Mouse (Mus musculus): ENCODE data around the gene Bco2. TPM values are rescaled to one million over a fixed set of nuclear protein-coding genes. Genes with fewer than 3 reads are reported as not detected.
A peak's percentile ranks its signal among the peaks of the same experiment; 100 is the strongest.

Bco2 gene
- polyA plus RNA-seq (2015; fragmentation: Nextera tagmentation; extraction: Ambion mirVana), result 0.13 and 0.25 TPM in 2 replicates

DNA sequence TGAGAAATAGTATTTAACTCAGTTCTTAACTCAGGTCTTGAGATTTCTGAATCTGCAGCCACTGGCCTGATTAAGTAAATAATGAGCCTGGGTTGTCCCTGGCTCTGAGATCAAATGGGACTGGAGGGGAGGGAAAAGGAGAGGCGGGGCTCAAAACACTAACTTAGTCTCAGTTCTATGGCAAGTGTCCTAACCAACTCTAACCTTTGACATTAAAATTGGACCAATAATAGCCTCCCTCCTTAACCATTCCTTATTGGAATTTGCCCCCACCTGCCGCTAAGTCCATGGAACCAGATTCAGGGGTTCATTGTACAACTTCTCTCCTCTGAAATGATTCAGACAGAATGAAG, at the start of gene Bco2:
Bco2 (minus strand) TSS at position 88 of the 353 bp plus-strand sequence.
- 0 out of 2 replicates have a peak, but pooled peaks cover 2% of the 10 kb centered on the region for H3K4me1 ChIP-seq (replicated peaks)
- no peak within 1 kb of the TSS for H3K4me3 ChIP-seq
- no peak within 1 kb of the TSS for H3K9ac ChIP-seq
- H3K4me2 ChIP-seq, result peak within 1 kb of the TSS; percentile 36; the same call in 1 of the 2 replicates
- no peaks in the 10 kb centered on the region for H3K36me3 ChIP-seq
- no peaks in the 10 kb centered on the region for H3K9me3 ChIP-seq (replicated peaks)
- 49% methylated on average over 2 of the region's 2 CpGs for WGBS
- H3K27me3 ChIP-seq, result 0 out of 2 replicates have a peak, but pooled peaks cover 3% of the 10 kb centered on the region
- ATAC-seq (replicated peaks; ENCODE audit: insufficient number of reproducible peaks, insufficient read depth, low FRiP score, low read depth), result no peak
- no peak within 1 kb of the TSS; the same call in 1 of the 2 replicates for H3K27ac ChIP-seq

DNA sequence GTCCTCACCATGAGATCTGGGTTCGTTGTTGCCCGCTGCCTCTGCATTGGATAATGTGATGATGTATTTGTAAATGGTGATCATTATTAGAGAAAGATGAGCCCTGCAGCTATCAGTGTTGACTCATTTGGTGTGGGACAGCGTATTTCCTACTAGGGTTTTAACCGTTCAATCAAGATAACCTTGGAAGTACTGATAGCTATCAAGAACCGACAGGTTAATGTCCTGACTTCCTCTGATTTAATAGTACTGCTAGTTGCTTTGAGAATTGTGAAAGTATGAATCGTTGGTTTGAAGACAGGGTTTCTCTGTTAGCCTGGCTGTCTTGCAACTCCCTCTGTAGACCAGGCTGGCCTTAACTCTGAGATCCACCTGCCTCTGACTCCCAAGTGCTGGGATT, 49.4 kb upstream of the Bco2 start:
- Histone ChIP-seq H3K27me3 (no peaks in the 10 kb centered on the region), H3K9me3 (replicated peaks) (no peaks in the 10 kb centered on the region), H3K27ac (peak overlapping the region; percentile 90), H3K4me3 (peak overlapping the region; percentile 86), H3K4me1 (replicated peaks) (peaks cover 25% of the 10 kb centered on the region), H3K36me3 (peaks cover 46% of the 10 kb centered on the region), H3K9ac (peak overlapping the region; percentile 84), H3K4me2 (peak overlapping the region; percentile 85)
- no peak for ATAC-seq (replicated peaks; ENCODE audit: insufficient number of reproducible peaks, insufficient read depth, low FRiP score, low read depth)
- 1% methylated on average over 6 of the region's 6 CpGs for WGBS

DNA sequence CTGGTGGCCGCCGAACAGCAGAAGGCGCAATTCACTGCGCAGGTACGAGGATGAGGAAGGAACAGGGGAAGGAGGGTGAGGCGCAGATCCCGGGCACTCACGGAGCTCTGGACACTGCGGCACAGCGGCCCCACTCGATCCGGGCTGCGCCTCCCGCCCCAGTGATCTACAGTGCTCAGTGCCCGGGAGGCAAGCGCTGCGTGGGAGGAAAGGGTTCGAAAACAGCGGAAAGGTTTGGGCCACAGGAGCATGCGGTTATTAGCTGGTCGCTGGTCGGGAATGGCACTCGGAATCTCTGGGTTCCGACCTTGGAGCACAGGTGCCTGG, 49.0 kb upstream of the Bco2 start:
- Histone ChIP-seq H3K4me2 (peak overlapping the region; percentile 85), H3K9me3 (replicated peaks) (no peaks in the 10 kb centered on the region), H3K9ac (peak overlapping the region; percentile 84), H3K36me3 (peaks cover 47% of the 10 kb centered on the region), H3K27me3 (no peaks in the 10 kb centered on the region), H3K27ac (peak overlapping the region; percentile 90), H3K4me3 (peak overlapping the region; percentile 86), H3K4me1 (replicated peaks) (peaks cover 25% of the 10 kb centered on the region)
- under 1% methylated on average over 24 of the region's 24 CpGs for WGBS
- ATAC-seq (replicated peaks; ENCODE audit: insufficient number of reproducible peaks, insufficient read depth, low FRiP score, low read depth), result peak; percentile 81

DNA sequence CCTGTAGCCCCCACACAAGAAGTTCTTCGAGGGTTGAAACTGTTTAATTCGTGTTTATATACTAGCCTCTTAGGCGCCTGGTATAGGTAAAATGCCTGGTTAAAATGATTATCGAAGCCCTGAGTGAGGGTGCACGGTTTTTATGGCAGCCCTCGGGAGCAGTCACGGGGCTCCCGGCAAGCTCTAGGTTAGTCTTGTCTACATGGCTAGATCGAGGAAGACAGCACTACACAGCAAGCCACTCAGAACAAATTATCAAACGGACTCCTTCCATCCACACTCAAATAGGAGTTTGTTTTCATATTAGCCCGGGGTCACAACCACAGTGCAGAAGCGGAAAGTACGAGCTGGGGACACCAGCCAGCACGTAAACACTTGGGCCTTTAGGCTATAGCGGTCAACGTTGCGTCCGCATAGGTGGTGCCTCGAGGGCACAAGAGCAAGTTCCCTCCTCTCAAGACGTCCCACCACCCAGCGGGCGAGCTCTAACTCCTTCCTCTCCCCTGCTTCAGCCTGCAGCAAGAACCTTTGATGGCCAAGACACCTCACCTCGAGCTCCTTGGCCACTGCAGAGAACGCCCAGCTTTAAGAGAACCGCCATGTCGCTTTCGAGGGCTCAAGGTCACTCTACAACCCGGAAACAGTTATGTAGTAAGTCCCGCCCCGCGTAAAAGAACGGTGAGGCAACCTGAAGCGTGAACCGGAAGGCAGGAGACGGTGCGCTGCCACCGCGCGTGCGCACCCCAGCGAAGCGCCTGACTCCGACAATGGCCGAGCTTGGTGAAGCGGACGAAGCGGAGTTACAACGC, 48.4 kb upstream of the Bco2 start, which contains the start of the genes Sdhd and Timm8b:
Sdhd (minus strand) TSS at position 624 of the 809 bp plus-strand sequence.
Timm8b (plus strand) TSS at position 722 of the 809 bp plus-strand sequence.
- Histone ChIP-seq H3K27ac (peak within 1 kb of the TSS; percentile 90), H3K36me3 (peaks cover 48% of the 10 kb centered on the region), H3K4me1 (replicated peaks) (peaks cover 25% of the 10 kb centered on the region), H3K27me3 (no peaks in the 10 kb centered on the region), H3K9me3 (replicated peaks) (no peaks in the 10 kb centered on the region), H3K9ac (peak within 1 kb of the TSS; percentile 84), H3K4me2 (peak within 1 kb of the TSS; percentile 85), H3K4me3 (peak within 1 kb of the TSS; percentile 86)
- WGBS, result under 1% methylated on average over 48 of the region's 48 CpGs
- ATAC-seq (replicated peaks; ENCODE audit: insufficient number of reproducible peaks, insufficient read depth, low FRiP score, low read depth), result peak; percentile 97

DNA sequence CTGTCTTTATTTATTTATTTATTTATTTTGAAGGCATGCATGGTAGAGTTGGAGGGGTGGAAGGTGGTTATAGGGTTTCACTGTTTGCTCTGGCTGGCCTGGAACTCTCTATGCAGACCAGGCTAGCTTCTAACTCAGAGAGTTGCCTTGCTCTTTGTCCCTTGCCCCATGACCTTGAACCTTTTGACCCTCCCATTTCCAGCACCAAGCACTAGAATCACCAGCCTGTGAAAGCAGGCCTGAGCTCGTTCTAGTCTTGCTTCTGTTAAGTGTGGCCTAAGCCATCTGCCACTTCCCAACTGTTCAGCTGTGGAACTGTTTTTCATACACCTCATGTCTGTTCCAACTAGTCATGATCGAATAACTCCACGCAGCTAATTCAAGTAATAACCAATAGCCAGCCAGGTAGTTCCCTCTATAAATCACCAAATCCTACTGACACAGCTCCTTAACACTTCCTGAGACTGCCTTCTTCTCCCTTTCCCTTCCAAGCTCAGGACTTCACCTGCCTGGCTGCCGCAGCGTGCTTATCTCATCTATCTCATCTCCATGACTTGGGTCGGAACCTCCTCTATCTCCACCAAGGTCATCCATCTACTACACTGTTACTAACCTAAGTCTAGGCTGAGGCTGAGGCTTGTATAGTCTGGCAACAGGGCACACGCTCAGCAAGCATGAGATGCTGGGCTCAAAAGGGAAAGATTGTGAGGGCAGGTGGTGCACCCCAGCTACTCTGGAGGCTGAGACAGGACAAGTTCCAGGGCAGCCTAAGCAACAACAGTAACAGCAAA, 47.3 kb upstream of the Bco2 start:
- peak overlapping the region; percentile 86 for H3K4me3 ChIP-seq
- H3K36me3 ChIP-seq, result peaks cover 50% of the 10 kb centered on the region
- peak overlapping the region; percentile 85 for H3K4me2 ChIP-seq
- no peak for ATAC-seq (replicated peaks; ENCODE audit: insufficient number of reproducible peaks, insufficient read depth, low FRiP score, low read depth)
- H3K27me3 ChIP-seq, result no peaks in the 10 kb centered on the region
- no peaks in the 10 kb centered on the region for H3K9me3 ChIP-seq (replicated peaks)
- H3K4me1 ChIP-seq (replicated peaks), result peaks cover 25% of the 10 kb centered on the region
- peak overlapping the region; percentile 90 for H3K27ac ChIP-seq
- peak overlapping the region; percentile 84 for H3K9ac ChIP-seq
- WGBS, result 62% methylated on average over 7 of the region's 7 CpGs

DNA sequence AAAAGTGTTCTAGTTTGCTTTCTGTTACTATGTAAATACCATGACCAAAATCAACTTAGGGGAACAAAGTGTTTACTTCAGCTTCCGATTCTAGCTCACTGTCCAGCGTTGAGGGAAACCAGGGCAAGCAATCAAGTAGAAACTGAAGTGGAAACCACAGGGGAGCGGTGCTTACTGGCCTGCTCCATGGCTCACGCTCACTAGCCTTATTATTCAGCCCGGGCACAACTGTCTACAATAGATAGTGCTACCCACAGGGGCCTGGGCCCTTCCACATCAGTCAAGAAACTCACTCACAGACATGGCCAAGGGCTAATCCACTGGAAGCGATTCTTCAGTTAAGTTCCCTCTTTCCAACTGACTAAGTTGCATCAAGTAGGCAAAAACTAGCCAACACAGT, 46.6 kb upstream of the Bco2 start:
- peaks cover 25% of the 10 kb centered on the region for H3K4me1 ChIP-seq (replicated peaks)
- no peaks in the 10 kb centered on the region for H3K27me3 ChIP-seq
- 61% methylated on average over 6 of the region's 6 CpGs for WGBS
- no peaks in the 10 kb centered on the region for H3K9me3 ChIP-seq (replicated peaks)
- H3K36me3 ChIP-seq, result peaks cover 50% of the 10 kb centered on the region
- peak overlapping the region; percentile 85 for H3K4me2 ChIP-seq
- peak overlapping the region; percentile 86 for H3K4me3 ChIP-seq
- ATAC-seq (replicated peaks; ENCODE audit: insufficient number of reproducible peaks, insufficient read depth, low FRiP score, low read depth), result no peak
- no peak overlapping the region for H3K9ac ChIP-seq
- 0 out of 2 replicates have a peak overlapping the region, but pooled peaks have one; percentile 21 for H3K27ac ChIP-seq

DNA sequence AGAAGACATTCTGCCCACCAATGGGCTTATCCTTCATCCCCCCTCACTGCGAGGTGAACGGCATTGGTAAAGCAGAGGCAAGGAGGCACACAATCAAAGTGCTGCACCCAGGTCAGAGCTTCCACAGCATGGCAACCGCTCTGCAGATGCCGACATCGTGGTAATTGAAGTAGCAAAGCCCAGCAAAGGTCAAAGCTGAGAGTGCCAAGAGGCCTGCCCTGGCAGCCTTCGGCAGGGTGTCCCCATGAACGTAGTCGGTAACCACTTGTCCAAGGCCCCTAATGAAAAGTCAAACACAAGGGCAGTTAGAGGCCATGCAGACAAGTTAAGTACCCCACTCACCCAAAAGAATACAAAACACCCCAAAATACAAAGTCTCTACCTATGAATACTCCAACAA, 42.0 kb upstream of the Bco2 start:
- H3K9ac ChIP-seq, result no peak overlapping the region
- H3K36me3 ChIP-seq, result peaks cover 57% of the 10 kb centered on the region
- peaks cover 10% of the 10 kb centered on the region for H3K4me1 ChIP-seq (replicated peaks)
- ATAC-seq (replicated peaks; ENCODE audit: insufficient number of reproducible peaks, insufficient read depth, low FRiP score, low read depth), result no peak
- 85% methylated on average over 8 of the region's 8 CpGs for WGBS
- H3K4me2 ChIP-seq, result no peak overlapping the region
- no peak overlapping the region for H3K4me3 ChIP-seq
- no peaks in the 10 kb centered on the region for H3K9me3 ChIP-seq (replicated peaks)
- no peak overlapping the region for H3K27ac ChIP-seq
- no peaks in the 10 kb centered on the region for H3K27me3 ChIP-seq

DNA sequence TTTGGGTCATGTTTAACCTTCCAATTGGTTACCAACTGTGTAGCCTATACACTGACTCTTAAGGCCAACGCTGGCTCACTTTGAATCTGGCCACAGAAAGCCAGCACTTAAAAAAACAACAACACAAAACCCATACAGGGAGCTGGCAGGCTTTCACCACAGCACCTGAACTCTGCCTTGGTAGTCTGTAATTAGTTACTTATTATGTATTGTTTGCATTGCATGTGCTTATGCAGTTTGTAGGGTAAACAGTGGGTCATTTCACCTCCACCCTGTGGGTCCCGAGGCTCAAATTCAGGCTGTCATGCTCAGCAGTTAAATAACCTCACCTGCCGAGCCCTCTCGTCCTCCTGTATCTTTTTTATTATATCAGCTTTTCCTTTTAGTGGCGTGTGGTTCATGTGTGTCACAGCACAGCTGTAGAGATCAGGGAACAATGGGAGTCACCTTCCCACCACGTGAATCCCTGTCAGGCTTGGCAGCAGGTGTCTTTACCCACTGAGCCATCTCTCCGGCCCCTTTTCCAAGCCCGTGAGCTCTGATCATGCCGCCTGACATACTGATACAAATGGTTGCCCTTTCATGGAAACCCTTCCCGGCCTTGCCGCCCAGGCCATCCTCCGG, 39.9 kb upstream of the Bco2 start:
- Histone ChIP-seq H3K27me3 (no peaks in the 10 kb centered on the region), H3K9ac (no peak overlapping the region), H3K4me3 (no peak overlapping the region), H3K4me2 (no peak overlapping the region), H3K4me1 (replicated peaks) (no peaks in the 10 kb centered on the region), H3K27ac (no peak overlapping the region), H3K36me3 (peaks cover 50% of the 10 kb centered on the region), H3K9me3 (replicated peaks) (no peaks in the 10 kb centered on the region)
- 73% methylated on average over 12 of the region's 12 CpGs for WGBS
- ATAC-seq (replicated peaks; ENCODE audit: insufficient number of reproducible peaks, insufficient read depth, low FRiP score, low read depth), result no peak

DNA sequence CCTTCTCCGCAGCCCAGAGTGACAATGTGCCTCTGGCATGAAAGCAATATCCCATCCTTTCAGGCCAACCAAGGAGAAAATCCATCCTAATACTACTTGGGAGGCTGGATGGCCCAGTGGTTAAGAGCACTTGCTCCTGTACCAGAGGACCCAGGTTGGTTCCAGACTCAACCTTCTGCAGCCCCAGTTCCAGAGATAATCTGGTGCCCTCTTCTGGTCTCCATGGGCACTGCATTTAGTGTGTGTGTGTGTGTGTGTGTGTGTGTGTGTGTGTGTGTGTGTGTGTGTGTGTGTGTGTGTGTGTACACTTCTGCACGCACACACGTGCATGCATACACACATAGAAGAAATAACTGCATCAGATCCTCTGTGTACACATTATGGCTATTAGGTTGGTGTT, 38.6 kb upstream of the Bco2 start:
- no peaks in the 10 kb centered on the region for H3K4me1 ChIP-seq (replicated peaks)
- ATAC-seq (replicated peaks; ENCODE audit: insufficient number of reproducible peaks, insufficient read depth, low FRiP score, low read depth), result no peak
- H3K9me3 ChIP-seq (replicated peaks), result no peaks in the 10 kb centered on the region
- H3K36me3 ChIP-seq, result peaks cover 36% of the 10 kb centered on the region
- H3K4me3 ChIP-seq, result no peak overlapping the region
- H3K27me3 ChIP-seq, result no peaks in the 10 kb centered on the region
- H3K9ac ChIP-seq, result no peak overlapping the region
- H3K4me2 ChIP-seq, result no peak overlapping the region
- H3K27ac ChIP-seq, result no peak overlapping the region
- 80% methylated on average over 3 of the region's 3 CpGs for WGBS

DNA sequence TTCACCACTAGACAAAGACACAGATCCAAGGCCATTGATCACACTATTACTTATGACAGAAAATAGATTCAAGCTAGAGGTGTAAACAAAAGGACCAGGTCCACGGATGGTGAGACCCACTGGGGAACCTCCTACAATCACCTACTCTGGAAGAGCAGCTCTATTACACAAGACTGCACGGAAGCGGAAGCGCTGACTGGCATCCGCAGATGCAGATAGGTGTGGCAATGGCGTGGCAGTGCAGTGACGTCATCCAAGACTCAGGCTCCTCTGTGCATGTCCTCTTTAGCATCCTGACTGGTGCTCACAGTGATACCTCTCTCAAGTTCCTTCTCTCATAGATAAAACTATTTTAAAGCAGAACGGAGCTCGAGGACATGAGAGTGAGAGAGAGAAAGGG, 38.0 kb upstream of the Bco2 start:
- no peak overlapping the region for H3K4me2 ChIP-seq
- H3K4me3 ChIP-seq, result no peak overlapping the region
- H3K9ac ChIP-seq, result no peak overlapping the region
- H3K27ac ChIP-seq, result no peak overlapping the region
- no peaks in the 10 kb centered on the region for H3K9me3 ChIP-seq (replicated peaks)
- 82% methylated on average over 9 of the region's 9 CpGs for whole genome bisulfite sequencing
- ATAC-seq (replicated peaks; ENCODE audit: insufficient number of reproducible peaks, insufficient read depth, low FRiP score, low read depth), result no peak
- peaks cover 31% of the 10 kb centered on the region for H3K36me3 ChIP-seq
- H3K27me3 ChIP-seq, result no peaks in the 10 kb centered on the region
- H3K4me1 ChIP-seq (replicated peaks), result no peaks in the 10 kb centered on the region

DNA sequence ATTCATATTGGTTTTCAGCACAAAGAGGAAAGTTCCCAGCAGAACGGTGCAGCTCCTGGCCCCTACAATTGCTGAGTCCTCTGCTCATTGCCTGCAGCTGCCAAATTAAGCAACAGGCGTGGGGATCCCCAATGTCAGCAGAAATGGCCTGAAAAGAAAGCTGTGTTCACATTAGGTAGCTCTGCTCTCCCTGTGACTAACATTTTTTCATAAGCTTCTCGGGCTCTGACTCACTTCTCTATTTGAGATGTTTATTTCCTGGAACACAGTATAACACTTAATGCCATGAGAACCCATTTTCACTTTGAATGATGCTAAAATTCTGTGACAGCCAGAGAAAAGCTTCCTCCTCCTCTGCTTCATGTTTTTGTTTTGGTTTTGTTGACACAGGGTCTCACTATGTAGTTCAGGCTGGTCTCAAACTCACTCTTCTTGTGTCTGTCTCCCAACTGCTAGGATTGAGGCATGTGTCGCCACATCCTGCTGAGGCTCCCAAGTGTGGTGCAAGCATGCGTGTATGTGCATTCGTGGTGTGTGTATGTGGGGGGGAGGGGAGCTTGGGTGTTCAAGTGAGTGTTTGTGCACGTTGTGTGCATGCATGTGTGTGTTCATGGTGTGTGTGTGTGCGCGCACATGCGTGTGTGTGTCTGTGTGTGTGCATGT, 36.0 kb upstream of the Bco2 start:
- Histone ChIP-seq H3K27ac (no peak overlapping the region), H3K36me3 (peaks cover 12% of the 10 kb centered on the region), H3K4me2 (no peak overlapping the region), H3K9ac (no peak overlapping the region), H3K4me3 (no peak overlapping the region), H3K4me1 (replicated peaks) (no peaks in the 10 kb centered on the region), H3K9me3 (replicated peaks) (no peaks in the 10 kb centered on the region), H3K27me3 (no peaks in the 10 kb centered on the region)
- WGBS, result 65% methylated on average over 10 of the region's 10 CpGs
- ATAC-seq (replicated peaks; ENCODE audit: insufficient number of reproducible peaks, insufficient read depth, low FRiP score, low read depth), result no peak
